25 mouse cellular contexts compared by ENCODE assay signal in the genomic region with DNA sequence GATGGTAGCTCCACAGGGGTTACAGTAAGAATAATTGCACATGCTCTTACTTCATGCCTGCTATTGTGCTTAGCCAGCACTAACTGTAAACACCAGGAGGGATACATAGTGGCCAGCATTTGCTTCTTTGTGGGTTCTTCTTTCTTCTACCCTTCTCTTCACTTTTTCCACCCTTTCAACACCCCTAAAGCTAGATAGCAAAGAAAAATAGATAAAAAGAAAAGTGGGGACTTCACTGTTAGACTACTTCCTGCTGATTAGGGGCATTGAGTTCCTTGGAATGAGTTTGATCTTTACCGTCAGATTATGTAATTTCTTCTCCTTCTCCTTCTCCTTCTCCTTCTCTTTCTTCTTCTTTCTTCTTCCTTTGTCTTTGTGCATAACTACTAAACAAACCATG.
"Had no signal": no experiment of that assay in that cellular context is flagged by ENCODE, and none has a peak within 500 bp of the region (broad histone marks: within the 10 kb centered on the region; RNA-seq: fewer than 3 reads in every experiment).

No protein-coding gene starts in this region.

- H3K27ac ChIP-seq: limb, embryonic 10.5 days; limb, embryonic 12.5 days; limb, embryonic 13.5 days; limb, embryonic 15.5 days; liver, embryonic 12.5 days; liver, embryonic 13.5 days; liver, embryonic 14.5 days; liver, embryonic 15.5 days; lung, embryonic 15.5 days; midbrain, embryonic 10.5 days; midbrain, embryonic 12.5 days; midbrain, embryonic 13.5 days; midbrain, embryonic 15.5 days had no signal

- H3K4me3 ChIP-seq: limb, embryonic 10.5 days; limb, embryonic 12.5 days; limb, embryonic 13.5 days; limb, embryonic 15.5 days; liver, embryonic 12.5 days; liver, embryonic 13.5 days; liver, embryonic 15.5 days; lung, embryonic 15.5 days; midbrain, embryonic 10.5 days; midbrain, embryonic 12.5 days; midbrain, embryonic 13.5 days; midbrain, embryonic 15.5 days; myocyte had no signal

- H3K9me3 ChIP-seq: liver, embryonic 13.5 days; liver, embryonic 15.5 days; lung, embryonic 15.5 days; midbrain, embryonic 15.5 days had no signal

- H3K9ac ChIP-seq: limb, embryonic 12.5 days; limb, embryonic 13.5 days; limb, embryonic 15.5 days; liver, embryonic 12.5 days; liver, embryonic 13.5 days; liver, embryonic 14.5 days; liver, embryonic 15.5 days; liver, postnatal 0 days; lung, embryonic 14.5 days; lung, embryonic 15.5 days; midbrain, embryonic 12.5 days; midbrain, embryonic 13.5 days; midbrain, embryonic 15.5 days had no signal

- H3K36me3 ChIP-seq: limb, embryonic 10.5 days; limb, embryonic 12.5 days; limb, embryonic 13.5 days; limb, embryonic 15.5 days; liver, embryonic 12.5 days; liver, embryonic 13.5 days; liver, embryonic 15.5 days; lung, embryonic 15.5 days; midbrain, embryonic 10.5 days; midbrain, embryonic 12.5 days; midbrain, embryonic 13.5 days; midbrain, embryonic 15.5 days had no signal

- DNase-seq: left cerebral cortex, postnatal 4 days; liver, embryonic 13.5 days; liver, postnatal 0 days; lung, adult 18-20 months; lung, adult 2 months; lung, postnatal 10 days; lung, postnatal 14 days; lung, postnatal 36 days; lung, postnatal 4 days; midbrain, embryonic 14.5 days had no signal

- H3K4me1 ChIP-seq: limb, embryonic 10.5 days; limb, embryonic 12.5 days; limb, embryonic 13.5 days; limb, embryonic 15.5 days; liver, embryonic 15.5 days; lung, embryonic 15.5 days; midbrain, embryonic 10.5 days; midbrain, embryonic 12.5 days; midbrain, embryonic 13.5 days; midbrain, embryonic 15.5 days had no signal

- H3K27me3 ChIP-seq: limb, embryonic 12.5 days; limb, embryonic 13.5 days; limb, embryonic 15.5 days; liver, embryonic 12.5 days; liver, embryonic 13.5 days; liver, embryonic 15.5 days; lung, embryonic 15.5 days; megakaryocyte, embryonic 14.5 days; midbrain, embryonic 12.5 days; midbrain, embryonic 13.5 days; midbrain, embryonic 15.5 days had no signal
